Mouse (Mus musculus) gastrocnemius, postnatal 25 days (tissue): ENCODE results near the gene Sik2. TPM values are rescaled to one million over a fixed set of nuclear protein-coding genes. Genes with fewer than 3 reads are reported as not detected.

Source experiments
- DNase-seq: peaks from one replicate; pipeline ENCODE4 v3.0.0; 2022
- total RNA-seq, 2 experiments: library from RNA; stranded (reverse); gene quantifications; 1 replicate in 1 of 2; 2 replicates in 1 of 2; pipeline ENCODE4 v1.2.3; 2021

Gene Sik2
- total RNA-seq, 2 experiments from 2014 or later: 15.7 to 30.7 TPM

GRCm38 (mm10) chr9:50865803-50866202 is 143.1 kb downstream of the Sik2 start:
- no peak for DNase-seq

- no peak for DNase-seq
Measured at GRCm38 (mm10) chr9:50864877-50865276, 144.0 kb downstream of the Sik2 start.

GRCm38 (mm10) chr9:50863824-50864223 is 145.0 kb downstream of the Sik2 start:
- DNase-seq: no peak

DNA sequence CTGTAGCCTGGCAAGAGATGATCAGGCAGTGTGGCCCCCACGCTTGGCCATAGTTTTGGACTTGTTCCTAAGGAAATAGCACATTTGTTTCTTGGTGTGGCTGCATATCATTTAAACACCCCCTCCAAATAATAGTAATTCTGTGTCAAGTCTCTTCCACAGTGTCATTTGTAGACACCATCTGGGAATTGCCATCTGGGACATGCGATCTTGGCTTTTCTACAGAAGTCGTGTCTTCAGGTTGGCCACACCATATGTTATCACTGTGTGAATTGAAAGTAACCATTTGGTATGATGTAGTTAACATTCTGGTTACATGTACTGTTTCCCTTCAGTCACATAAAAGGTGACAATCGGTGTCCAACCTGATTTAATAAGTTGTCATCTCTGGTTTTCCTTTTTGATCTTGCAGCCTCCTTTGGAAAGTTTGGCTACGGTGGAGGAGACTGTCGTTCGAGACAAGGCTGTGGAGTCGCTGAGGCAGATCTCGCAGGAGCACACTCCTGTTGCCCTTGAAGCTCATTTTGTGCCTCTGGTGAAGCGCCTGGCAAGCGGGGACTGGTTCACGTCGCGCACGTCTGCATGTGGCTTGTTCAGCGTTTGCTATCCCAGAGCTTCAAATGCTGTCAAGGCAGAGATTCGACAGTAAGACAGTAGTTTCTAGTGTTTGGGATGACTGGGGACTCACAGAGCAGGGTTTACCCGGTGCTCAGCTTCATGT is 147.6 kb downstream of the Sik2 start:
- no peak for DNase-seq

- DNase-seq: no peak
Measured at GRCm38 (mm10) chr9:50858681-50859080, 150.2 kb downstream of the Sik2 start.

DNA sequence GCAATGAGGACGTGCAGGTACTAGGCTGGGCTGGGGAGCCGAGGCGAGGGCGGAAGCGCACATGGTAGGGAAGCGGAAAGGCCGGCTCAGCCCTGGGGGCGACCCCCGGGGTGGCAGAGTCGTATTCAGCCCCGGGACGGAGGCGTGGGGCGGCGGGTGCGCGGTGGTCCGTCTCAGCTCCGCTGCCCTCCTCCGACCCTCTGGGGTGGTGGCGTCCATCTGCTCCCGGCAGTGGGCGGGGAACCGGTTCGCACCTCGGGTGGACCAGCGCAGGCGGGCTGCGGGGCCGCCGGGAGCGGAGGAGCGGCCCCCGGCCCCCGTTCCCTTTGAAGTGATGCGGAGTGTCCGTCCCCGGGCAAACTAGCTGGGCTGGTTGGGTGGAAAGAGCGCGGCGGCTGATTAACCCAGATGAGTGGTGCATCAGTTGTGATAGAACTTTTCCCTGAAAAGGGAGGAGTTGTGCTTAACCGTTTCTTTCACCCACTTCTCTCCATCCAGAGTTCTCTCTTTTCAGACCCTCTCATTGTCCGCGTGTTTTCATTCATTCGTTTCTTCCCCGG is 151.7 kb downstream of the Sik2 start:
- DNase-seq: no peak

DNA sequence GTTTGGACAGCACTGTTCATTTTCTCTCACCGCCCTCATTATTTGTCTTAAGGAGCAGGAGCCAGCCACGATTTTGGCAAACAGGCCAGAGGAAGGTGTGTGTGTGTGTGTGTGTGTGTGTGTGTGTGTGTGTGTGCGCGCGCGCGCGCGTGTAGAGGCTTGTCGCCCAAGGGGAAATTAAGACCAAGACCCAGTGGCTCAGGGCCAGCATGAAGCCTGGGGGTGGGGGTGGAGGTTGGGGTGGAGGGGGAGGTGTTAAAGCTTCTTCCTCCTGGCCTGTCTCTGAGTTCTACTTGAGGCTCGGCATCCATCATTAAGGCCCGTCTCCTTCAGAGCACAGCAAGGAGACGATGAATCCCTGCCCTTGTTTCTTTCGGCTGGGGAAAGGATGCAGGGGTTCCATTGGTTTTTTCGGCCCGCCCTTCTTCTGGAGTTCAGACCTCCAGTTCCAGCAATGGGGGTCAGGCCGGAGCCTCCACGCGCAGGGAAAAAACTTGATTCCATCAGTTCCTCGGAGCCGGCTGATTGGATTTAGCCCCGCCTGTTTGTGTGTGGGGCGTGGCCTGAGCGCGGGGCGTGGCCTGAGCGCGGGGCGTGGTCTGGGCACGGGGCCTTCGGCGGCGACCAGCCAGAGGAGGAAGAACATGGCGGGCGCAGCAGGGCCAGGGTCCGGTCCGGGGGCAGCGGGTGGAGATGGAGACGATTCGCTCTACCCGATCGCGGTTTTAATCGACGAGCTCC is 152.4 kb downstream of the Sik2 start:
- peak; percentile 90 for DNase-seq

GRCm38 (mm10) chr9:50855780-50856179 is 153.1 kb downstream of the Sik2 start:
- no peak for DNase-seq

- no peak for DNase-seq
Measured at GRCm38 (mm10) chr9:50855133-50855766, 153.6 kb downstream of the Sik2 start.

- DNase-seq: no peak
Measured at GRCm38 (mm10) chr9:50854376-50854775, 154.5 kb downstream of the Sik2 start.

DNA sequence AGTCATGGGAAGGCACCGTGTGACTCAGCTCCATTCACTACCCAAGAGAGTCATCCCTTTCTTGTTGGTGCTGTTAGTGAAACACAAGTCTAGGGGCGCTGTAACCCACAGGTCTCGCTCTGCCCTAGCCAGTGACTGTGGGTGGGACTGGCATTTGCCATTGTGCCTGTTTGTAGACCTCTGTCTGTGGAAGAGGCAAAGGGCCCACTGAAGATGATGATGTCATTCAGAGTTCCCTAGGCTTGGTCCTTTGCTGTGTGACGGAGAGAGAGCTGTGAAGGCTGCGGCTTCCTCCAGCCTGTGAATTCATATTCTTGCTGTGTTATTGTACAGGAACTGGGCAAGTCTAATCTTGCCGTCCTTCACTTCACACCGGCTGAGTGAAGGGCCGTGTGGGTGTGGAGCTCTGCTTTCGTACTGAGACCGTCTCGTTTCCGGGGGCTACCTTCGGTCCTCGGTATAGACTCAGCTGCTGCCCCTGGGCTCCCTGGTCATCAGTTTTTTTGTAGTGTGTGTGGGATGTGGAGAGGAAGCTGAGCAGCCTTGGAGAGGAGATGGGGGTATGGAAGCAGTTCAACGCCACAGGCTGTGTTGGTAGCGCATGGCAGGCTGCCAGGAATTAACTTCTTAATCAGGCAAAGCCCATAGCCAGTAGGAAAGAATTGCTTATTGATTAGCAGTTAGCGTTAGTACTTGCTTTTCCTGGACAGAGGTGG is 156.1 kb downstream of the Sik2 start:
- no peak for DNase-seq

DNA sequence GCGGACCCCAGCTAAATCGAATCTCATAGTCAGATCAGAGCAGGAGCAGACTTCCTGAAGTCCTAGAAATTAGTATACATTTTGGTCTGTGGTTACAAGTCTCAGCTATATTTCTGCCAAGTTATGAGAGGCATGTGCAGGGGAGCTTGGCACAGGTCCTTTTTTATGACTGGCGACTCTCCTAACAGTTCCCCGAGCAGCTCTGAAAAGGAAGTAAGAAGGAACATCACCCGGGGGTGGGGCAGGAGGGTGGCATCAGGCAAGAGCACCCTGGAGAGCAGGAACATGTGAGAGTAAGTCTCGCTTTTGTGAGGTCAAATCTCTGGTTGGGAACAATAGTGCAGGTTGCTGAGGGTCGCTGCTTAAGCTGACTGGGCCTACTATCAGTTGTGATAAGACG is 158.2 kb downstream of the Sik2 start:
- DNase-seq: no peak

GRCm38 (mm10) chr9:50850271-50850670 is 158.6 kb downstream of the Sik2 start:
- no peak for DNase-seq

DNA sequence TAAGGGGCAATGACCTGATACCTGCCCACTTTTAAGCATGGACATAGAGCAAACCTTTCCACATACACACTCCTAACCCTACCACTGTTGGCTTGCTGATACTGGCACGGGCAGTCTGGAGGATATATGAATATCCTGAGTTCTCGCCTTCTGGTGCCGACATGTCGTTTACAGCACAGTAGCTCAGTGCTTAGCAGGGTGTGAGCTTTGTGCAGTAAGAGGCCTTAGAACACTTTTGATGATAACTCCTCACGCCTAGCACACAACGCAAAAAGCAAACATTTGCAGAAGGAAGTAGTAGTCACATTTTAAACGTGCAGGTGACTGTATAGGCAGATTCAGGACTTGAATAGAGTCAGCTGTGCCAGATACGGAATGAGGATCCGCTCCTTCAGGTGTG is 159.1 kb downstream of the Sik2 start:
- DNase-seq: no peak

GRCm38 (mm10) chr9:50849249-50849648 is 159.6 kb downstream of the Sik2 start:
- DNase-seq: peak; percentile 68

- no peak for DNase-seq
Measured at GRCm38 (mm10) chr9:50848821-50849220, 160.1 kb downstream of the Sik2 start.

DNA sequence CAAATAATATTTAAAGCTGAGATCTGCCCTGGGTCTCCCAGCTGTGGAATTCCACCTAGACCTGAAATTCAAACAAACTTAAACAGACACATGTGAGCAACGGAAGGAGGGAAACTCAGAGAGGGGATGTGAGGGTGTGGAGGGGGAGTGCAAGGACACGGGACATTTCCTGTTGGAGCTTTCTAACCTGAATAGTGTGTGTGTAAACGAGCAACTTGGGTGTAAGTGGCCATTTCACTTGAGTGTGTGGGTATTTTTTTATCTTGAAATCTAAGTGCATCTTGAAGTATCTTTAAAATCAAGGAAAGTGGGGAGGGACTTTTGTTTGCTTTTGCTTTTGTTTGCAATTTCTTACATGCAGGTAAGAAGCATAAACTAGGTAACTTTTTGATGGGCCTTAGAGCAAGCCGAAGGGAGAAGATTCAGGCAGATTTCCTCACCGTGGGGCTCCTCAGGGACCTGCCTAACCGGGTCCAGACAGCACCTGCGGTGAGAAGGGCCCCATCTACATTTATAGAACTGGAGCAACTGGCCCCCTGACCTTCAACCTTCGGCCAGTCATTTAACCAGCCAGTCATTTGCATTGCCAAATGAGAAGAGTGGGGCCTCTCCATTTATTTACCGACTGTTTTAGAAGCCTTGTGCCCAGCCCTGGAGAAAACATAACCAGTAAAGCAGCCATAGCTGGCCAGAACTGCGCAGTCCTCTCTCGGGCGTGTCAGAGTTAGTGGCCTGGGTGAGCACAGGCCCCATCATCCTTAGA is 161.1 kb downstream of the Sik2 start:
- no peak for DNase-seq

- no peak for DNase-seq
Measured at GRCm38 (mm10) chr9:50847133-50847532, 161.7 kb downstream of the Sik2 start.

DNA sequence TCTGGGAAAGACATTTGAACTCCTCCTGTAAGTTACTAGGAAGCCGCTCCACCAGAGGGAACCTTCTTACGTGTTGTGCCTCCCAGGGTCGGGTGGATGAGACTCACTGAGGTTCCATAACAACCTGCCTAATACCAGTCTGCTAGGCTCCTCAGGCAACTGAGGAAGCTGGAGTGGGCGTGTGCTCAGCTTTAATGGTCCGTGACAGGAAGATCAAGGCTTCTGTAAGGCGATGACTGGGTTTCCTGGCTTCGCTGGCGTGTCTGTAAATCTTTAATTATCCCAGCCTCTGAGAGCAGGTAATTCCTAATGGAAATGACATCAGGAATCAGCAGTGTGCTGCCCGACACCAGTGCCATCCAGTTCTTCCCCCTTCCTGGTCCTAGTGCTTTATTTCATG is 163.3 kb downstream of the Sik2 start:
- DNase-seq: no peak

GRCm38 (mm10) chr9:50845081-50845480 is 163.8 kb downstream of the Sik2 start, which contains the start of gene Ppp2r1b:
Ppp2r1b (plus strand) TSS chr9:50845301.
- no peak for DNase-seq
